Mouse (Mus musculus): ENCODE measurements at regions not wholly inside any gene's neighbourhood (a gene's known extent, or its start where the extent isn't known, plus 50 kb on each side); places are given as distances from the start of the nearest gene placed in this dataset.
"Not testable (repeated sequence)": the region's sequence is repeated elsewhere in the genome, so short reads cannot be mapped to it uniquely, and the experiment has no call there.

DNA sequence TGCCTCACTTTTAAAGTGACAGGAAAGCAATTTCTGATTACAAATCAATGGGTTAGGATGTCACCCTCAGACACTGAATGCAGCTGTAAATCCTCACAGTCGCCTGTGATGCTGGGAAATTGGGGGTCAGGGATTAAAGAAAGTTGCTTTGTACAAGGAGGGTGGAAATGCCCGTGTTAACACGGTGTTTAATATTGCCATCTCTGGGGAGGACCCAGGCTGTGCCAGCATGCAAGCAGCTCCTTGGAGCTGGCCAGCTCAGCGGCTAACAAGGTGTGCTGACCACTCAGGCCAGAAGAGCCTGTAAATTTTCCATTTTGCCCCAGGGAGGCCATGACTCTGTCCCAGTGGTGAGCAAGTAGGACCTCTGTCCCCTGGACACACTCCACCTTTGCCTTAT is 522.5 kb upstream of the Sall1 start:
- intact Hi-C loops (cut with DNase I): no loop called here

DNA sequence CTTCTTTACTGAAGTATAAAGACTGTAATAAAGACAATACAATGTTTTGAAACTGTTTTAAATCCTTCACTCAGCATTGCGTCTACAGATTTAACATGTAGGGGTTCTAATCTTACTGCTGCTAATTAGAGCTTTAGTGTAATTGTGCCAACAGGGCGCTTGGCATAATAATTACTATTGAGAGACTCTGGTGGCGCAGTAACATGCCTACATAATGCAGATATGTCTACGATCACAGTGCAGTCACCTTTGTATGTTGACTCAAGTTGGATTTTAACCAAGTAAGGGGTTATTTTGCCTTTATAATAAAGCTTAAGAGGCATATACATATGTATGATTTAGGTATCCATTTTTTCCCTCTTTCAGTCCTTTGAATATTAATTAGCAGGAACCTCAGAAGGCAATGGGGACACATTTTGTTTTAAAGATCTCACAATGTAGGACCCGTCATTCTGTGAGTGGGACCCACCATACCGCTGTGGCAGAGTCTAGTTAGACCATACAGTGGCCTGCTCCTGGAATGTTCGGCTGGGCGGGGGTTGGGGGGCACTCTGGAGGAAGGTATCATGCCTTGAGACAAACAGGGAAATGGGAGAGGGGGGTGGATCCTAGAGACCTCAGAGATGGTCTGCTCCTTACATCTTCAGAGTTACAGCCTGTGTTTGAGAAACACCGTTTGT is 521.3 kb upstream of the Sall1 start:
- intact Hi-C loops (cut with DNase I): no loop called here

DNA sequence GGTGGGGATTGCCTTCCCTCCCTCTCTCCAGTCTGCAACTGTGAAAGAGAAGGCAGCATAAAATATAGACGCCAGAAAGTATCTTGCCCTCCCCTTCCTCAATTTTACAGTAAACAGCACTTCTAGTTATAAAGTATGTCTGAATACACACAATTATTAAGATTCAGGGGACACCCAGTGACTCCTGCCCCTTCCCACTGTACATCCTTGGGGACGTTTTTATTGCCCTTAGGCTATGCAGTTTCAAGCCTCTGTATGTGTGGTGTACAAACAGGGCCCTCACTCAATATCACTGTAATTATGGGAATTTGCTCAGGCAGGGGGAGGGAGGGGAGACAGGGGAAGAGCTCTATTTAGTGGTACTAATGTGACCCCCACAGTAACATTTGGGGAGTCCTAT is 519.6 kb upstream of the Sall1 start:
- intact Hi-C loops (cut with DNase I): no loop called here

- intact Hi-C loops (cut with DNase I): no loop called here
Observed at GRCm38 (mm10) chr8:89562597-89562996, 518.6 kb upstream of the Sall1 start.

GRCm38 (mm10) chr8:89541231-89541630 is 497.3 kb upstream of the Sall1 start:
- intact Hi-C loops (cut with DNase I): no loop called here

- intact Hi-C loops (cut with DNase I): no loop called here
Observed at GRCm38 (mm10) chr8:89534605-89535004, 490.6 kb upstream of the Sall1 start.

GRCm38 (mm10) chr8:89525041-89525440 is 481.1 kb upstream of the Sall1 start:
- intact Hi-C loops (cut with DNase I): no loop called here

DNA sequence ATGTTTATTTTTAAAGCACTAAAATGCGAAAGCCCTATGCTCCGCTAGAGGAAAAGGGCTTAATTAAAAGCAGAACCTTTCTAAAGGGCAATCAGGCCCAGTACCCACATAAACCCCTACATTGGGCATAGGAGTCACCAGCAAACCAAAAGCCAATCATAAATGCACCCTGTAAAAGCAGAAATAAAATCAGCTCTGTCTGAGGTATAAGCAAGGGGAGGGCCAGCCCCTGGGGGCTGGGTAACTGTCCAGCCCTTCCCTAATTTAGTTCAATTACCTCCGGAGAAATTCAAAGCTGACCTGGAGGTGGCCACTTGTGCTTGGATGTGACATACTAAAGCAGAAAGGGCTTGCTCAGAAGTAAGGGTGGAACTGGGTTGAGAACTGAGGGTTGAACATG is 479.4 kb upstream of the Sall1 start:
- intact Hi-C loops (cut with DNase I): no loop called here

- intact Hi-C loops (cut with DNase I): no loop called here
Observed at GRCm38 (mm10) chr8:89516602-89517001, 472.6 kb upstream of the Sall1 start.

- intact Hi-C loops (cut with DNase I): no loop called here
Observed at GRCm38 (mm10) chr8:89514270-89514669, 470.3 kb upstream of the Sall1 start.

DNA sequence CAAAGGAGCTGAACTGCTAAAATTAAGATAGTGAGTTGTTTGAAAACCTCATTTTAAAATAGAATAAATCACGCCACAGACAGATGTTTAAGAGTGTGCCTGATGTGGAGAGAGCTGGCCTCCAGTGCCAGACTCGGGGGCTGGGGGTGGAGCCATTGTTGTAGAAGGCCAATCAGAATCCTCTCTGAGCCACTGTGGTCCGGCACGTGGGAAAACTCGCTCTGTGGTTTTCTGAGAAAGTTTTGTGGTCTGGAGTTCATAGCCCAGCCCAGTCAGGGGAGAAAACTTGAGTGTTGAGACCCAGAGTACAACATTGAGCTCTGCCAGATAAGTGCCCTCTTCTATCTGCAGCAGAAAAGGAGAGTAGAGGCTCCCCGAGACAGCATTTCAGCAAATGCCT is 463.7 kb upstream of the Sall1 start:
- intact Hi-C loops (cut with DNase I): no loop called here

GRCm38 (mm10) chr8:89503545-89504234 is 459.7 kb upstream of the Sall1 start:
- intact Hi-C loops (cut with DNase I): no loop called here

GRCm38 (mm10) chr8:89503030-89503429 is 459.1 kb upstream of the Sall1 start:
- intact Hi-C loops (cut with DNase I): no loop called here

- intact Hi-C loops (cut with DNase I): no loop called here
Observed at GRCm38 (mm10) chr8:89501756-89502155, 457.8 kb upstream of the Sall1 start.

DNA sequence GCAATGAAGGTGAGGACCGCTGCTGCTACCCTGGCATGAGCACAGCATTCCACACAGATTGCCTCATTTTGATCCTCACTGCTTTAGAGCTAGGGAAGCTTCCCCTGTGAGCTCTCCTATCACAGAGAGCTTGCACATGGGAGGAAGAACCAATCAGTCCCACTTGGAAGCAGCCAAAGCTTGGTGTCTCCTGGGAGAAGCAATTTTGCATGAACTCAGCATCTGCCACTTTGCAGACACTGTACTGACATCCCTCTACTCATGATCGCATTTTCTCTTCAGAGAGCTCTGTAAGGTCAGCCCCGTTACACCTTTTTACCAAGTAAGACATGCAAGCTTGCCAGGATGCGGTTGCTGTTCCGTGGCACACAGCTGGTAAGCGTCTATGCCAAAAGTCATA is 455.9 kb upstream of the Sall1 start:
- intact Hi-C loops (cut with DNase I): no loop called here

DNA sequence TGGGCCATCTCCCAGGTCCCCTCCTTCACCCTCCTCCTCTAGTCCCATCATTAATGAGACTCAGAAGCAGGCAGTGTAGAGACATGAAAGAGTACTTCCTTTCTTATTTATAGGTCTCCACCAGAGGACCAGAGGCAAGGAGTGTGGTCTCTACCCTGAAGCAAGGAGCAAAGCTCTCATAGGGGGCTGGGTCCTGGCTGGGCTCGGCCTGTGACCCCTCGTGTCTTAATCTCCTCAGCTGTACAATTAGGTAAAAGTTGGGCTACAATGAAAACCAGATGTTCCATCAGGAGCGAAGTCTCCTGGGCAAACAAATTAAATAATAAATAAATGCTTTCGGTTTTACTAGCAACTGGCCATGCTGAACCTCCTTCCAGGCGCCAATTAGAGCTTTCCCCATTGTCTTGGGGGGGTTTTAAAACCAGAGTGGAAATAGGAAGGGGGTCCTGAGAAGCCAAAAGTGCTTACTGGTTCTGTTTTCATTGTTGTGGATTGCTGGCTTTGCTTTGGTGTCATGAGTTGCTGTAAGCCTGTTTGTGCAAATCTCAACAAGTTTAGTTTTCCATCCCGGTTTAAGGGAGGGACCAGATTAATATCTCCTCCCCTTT is 454.2 kb upstream of the Sall1 start:
- intact Hi-C loops (cut with DNase I): no loop called here

- intact Hi-C loops (cut with DNase I): no loop called here
Observed at GRCm38 (mm10) chr8:89492336-89492735, 448.4 kb upstream of the Sall1 start.

- intact Hi-C loops (cut with DNase I): not testable (repeated sequence)
Observed at GRCm38 (mm10) chr8:89482481-89482880, 438.5 kb upstream of the Sall1 start.

- intact Hi-C loops (cut with DNase I): no loop called here
Observed at GRCm38 (mm10) chr8:89476930-89477329, 433.0 kb upstream of the Sall1 start.

DNA sequence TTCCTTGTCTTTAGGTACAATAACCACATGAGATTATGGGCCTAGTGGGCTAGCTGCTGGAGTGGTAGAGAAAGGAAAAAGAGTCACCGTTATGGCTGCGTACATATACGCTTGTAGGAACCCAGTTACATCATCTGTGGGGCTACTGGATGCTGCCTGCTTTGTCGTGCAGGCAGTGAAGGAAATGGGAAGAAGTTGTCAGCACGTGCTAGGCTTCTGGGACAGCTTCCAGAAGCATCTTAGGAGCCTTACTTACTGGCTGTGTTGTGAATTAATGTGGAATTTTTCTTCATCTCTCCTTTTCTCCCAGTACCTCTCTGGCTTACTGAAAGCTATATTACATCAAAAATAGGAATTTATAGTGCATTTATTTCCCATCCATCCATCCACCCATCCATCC is 427.2 kb upstream of the Sall1 start:
- intact Hi-C loops (cut with DNase I): no loop called here

GRCm38 (mm10) chr8:89468782-89469220 is 424.8 kb upstream of the Sall1 start:
- intact Hi-C loops (cut with DNase I): no loop called here

DNA sequence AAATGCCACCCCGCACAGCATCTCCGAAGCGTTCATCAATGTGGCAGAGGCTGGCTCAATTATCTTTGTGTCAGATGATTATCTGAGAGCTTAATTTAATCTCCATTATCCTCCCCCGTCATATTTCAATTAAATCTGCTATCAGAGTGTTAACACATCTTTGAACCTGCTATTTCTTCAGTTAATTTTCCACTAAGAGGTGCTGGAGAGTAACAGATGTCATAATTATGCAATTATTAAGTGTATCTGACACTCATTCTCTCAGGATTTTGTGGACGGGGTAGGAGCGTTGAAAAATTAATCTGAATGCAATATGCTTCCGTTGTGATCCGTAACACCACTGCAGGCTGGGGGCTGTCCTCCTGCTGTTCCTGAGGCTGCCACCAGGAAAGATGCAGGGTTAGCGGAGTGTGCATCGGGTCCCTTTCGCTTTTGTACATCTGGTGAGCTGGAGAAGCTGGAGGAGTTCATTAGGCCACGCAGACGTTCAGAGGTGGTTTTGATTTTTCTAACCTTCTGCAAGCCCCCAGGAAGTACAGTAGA is 421.3 kb upstream of the Sall1 start:
- intact Hi-C loops (cut with DNase I): no loop called here

All from adrenal gland (tissue).